Mouse (Mus musculus) MEL-GATA-1-ER (cell line): ENCODE measurements around the gene Pi4kb.

Experiments used
- DNase-seq: peaks from one replicate; pipeline ENCODE4 v3.0.0-alpha.2; 2012; ENCODE audit warnings: low read depth; ENCODE audit errors: extremely low read depth

Pi4kb gene

GRCm38 (mm10) chr3:94953764-94954616 lies 20.5 kb upstream of the Pi4kb start, which contains the start of gene Rfx5:
TSS of gene Rfx5 (plus strand) at chr3:94954075.
- peak; percentile 100 for DNase-seq

DNA sequence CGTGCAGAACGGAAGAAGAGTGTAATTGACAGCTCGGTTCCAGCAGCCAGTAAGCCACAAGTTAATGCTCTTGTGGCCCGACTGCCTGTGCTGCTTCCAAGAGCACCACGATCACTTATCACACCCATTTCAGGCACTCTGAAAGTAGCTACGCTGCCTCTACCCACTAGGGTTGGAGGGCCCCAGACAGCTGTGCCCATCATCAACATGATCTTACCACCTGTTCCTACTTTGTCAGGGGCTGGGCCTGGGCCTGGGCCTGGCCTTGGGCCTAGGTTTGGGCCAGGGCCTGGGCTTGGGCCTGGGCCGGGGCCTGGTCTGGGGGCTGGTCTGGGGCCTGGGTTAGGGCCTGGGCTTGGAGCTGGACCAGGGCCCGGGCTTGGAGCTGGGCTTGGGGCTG lies 16.2 kb upstream of the Pi4kb start:
- DNase-seq: no peak

- DNase-seq: no peak
Measured at GRCm38 (mm10) chr3:94959871-94960270, 14.7 kb upstream of the Pi4kb start.

- DNase-seq: no peak
Measured at GRCm38 (mm10) chr3:94960322-94960721, 14.2 kb upstream of the Pi4kb start.

- DNase-seq: no peak
Measured at GRCm38 (mm10) chr3:94964989-94965388, 9.5 kb upstream of the Pi4kb start.

- no peak for DNase-seq
Measured at GRCm38 (mm10) chr3:94965878-94966277, 8.7 kb upstream of the Pi4kb start.

DNA sequence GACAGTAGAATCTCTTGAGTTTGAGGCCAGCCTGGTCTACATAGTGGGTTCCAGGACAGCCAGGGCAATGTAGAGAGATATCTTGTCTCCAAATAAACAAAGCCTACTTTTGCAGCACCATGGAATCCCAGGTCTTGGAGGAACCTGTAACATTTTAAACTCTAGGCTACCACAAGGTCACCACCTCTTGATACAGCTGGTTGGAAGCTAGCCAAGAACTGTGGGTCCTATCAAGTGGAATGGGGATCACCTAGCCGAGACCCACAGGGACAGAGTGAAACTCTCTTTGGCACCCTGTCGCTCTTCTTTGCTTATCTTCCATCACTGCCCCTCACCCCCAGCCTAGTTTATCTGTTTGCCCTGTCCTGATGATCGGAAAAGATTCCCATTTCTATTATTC lies 2.0 kb upstream of the Pi4kb start:
- DNase-seq: no peak

DNA sequence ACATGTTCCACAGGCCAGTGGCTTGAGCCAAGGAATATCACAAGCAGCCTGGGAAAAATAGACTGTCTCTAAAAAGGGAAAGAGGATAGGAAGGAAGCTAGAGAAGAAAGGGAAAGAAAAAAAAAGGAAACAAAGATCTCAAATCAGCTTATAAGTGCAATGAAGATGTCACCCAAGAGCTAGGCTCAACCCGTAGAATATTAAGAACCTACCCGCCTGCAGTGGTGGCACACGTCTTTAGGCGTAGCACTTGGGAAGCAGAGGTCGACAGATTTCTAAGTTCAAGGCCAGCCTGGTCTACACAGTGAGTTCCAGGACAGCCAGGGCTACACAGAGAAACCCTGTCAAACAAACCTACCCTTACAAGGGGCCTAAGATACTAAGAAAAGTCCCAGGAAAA lies 911 bp upstream of the Pi4kb start:
- no peak for DNase-seq

- no peak for DNase-seq
Measured at GRCm38 (mm10) chr3:94974026-94974527, 454 bp upstream of the Pi4kb start.

GRCm38 (mm10) chr3:94984312-94984711 lies 9.8 kb downstream of the Pi4kb start:
- DNase-seq: no peak

DNA sequence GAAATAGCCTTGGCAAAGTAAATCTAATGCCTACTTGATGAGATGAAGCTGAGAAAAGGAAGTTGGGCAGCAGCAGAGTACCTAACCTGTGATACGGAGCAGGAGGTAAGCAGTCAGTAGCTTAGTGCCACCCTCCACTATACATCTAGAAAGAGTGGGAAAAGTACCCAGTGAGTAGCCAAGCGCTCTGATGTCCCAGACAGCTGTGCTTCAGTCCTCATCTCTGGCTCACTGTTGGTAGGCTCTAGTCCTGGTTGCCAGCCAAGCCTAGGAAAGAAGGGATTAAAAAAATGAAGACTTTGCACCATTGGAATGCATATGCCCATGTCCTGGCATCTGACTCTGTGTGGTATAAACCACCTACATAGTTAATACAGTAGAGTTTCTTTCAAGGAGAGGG lies 11.0 kb downstream of the Pi4kb start:
- DNase-seq: no peak

DNA sequence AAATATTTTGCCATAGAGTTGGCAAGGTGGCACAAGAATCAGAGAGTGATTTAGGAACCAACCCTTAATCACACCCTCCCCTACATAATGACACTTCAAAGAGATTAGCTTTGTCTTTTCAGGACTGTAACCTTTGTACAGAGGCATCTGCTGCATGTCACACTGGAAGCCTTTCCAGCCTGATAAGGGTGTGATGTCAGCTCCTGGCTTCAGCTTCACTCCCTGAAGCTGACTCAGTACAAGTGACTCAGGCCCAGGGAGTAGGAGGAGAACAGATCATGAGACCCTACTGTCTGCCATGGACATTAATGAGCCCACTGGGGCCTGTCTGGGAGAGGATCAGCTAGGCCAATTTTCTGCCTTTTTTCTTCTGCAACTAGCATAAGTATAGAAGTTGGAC lies 13.0 kb downstream of the Pi4kb start:
- DNase-seq: peak; percentile 81

DNA sequence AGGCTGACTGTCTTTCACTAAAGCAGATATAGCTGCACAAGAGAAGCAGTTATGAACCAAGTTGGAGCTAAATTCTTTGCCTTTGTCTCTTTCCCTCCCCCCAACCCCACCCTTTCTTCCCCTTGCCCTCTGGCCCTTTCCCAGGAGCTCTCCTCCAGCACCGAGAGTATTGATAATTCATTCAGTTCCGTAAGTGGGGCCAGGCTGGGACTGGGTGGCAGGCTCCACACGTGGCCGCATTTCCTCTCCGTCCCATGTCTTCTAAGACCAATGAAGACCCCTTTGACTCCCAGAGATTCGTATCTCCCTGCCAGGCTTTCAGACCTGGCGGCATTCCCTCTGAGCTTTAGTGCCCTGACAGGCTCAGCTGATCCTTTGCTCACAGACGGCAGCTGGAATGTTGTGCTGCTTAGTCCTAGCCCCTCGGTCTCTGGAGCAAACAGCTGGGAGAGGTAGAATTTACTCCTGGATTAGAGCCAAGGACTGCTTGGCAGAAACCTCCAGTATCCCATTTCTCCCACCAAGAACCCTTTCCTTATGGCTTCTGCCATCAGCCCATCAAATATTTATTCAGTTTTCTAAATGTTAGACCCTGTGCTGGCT lies 14.7 kb downstream of the Pi4kb start:
- DNase-seq: no peak

GRCm38 (mm10) chr3:94996946-94997345 lies 22.4 kb downstream of the Pi4kb start:
- peak; percentile 76 for DNase-seq

DNA sequence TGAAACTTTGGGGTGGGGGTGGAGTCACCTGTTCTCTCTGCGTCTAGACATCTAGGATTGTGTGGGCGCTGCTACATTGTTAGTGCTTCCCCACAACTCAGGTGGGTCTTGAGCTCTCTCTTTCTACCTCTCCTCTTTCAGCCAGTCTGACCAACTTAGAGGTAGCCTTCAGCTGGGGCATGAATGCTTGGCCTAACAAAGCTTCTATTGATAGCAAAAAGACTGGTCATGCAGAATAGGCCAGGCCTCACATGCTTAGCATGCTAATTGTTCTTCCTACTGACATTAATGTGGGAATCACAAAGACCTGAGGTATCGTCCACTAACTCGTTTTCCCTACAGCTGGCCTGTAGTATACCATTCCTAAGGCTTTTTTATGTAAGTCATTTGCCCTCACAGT lies 28.0 kb downstream of the Pi4kb start:
- no peak for DNase-seq

GRCm38 (mm10) chr3:95003273-95003672 lies 28.7 kb downstream of the Pi4kb start:
- no peak for DNase-seq

DNA sequence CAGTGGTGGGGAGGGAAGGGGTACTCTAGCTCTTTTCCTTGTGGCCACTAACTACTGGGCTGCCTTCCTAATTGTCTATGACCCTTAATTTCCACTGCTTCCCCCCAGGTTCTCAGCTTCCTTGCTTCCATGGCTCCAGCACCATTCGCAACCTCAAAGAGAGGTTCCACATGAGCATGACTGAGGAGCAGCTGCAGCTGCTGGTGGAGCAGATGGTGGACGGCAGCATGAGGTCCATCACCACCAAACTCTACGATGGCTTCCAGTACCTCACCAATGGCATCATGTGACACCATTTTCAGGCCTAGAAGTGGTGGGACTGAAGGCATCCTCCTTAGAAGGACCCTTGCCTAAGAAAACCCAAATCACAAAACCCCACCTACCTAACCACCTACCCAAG lies 31.1 kb downstream of the Pi4kb start:
- DNase-seq: no peak

GRCm38 (mm10) chr3:95007706-95008105 lies 33.2 kb downstream of the Pi4kb start:
- DNase-seq: no peak

- no peak for DNase-seq
Measured at GRCm38 (mm10) chr3:95010396-95010795, 35.9 kb downstream of the Pi4kb start.

DNA sequence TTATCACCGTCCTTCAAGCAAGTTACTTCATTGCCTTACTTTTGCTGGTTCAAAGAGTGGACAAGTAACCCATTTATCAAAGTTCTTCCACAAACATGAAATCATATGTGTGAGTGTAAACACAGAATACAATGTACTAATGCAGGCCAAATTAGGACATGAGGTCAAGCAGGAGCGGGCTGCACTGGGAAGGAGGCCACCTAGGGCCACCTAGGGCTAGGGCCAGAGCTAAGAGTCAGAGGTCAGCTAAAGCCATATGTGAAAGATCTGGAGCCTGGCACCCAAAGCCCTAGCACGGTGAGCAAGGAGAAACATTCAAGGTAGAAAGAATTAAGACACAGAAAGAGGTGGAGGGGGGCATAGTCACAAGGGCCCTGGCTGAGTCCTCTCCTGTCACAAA lies 38.5 kb downstream of the Pi4kb start:
- DNase-seq: no peak

- DNase-seq: no peak
Measured at GRCm38 (mm10) chr3:95013699-95014427, 39.3 kb downstream of the Pi4kb start.
